Comparison of ENCODE assay signal across 8 mouse cellular contexts in genomic region chr14:54260196-54260595, GRCm38 (mm10). TPM values are rescaled to one million over a fixed set of nuclear protein-coding genes. Genes with fewer than 3 reads are reported as not detected.
A peak's percentile ranks its signal among the peaks of the same experiment; 100 is the strongest.
DNase-seq lines count a peak whose midpoint lies in the region; ATAC-seq lines count a peak whose summit lies in the region.

No protein-coding gene starts in this region.

- H3K4me3 ChIP-seq in heart, embryonic 11.5 days (ENCODE audit: low read depth, low read length): peak overlapping the region; percentile 76; the same call in 1 of the 2 replicates
- peak overlapping the region; percentile 59 for H3K4me3 ChIP-seq in heart, embryonic 15.5 days

- H3K9me3 ChIP-seq in heart, embryonic 11.5 days (replicated peaks; ENCODE audit: control insufficient read depth, low read length): no peaks in the 10 kb centered on the region
- no peaks in the 10 kb centered on the region for H3K9me3 ChIP-seq in heart, embryonic 15.5 days (replicated peaks)

- peak overlapping the region; percentile 87 for H3K4me2 ChIP-seq in heart, embryonic 11.5 days
- H3K4me2 ChIP-seq in heart, embryonic 15.5 days: peak overlapping the region; percentile 77

- intact Hi-C loops in heart, postnatal 25 days (cut with DNase I): no loop called here

- H3K27me3 ChIP-seq in heart, embryonic 11.5 days (ENCODE audit: control insufficient read depth, insufficient read depth, low read length): no peaks in the 10 kb centered on the region
- H3K27me3 ChIP-seq in heart, embryonic 15.5 days: no peaks in the 10 kb centered on the region

- H3K4me1 ChIP-seq in heart, embryonic 11.5 days (ENCODE audit: control insufficient read depth, insufficient read depth, low read length): peaks cover 23% of the 10 kb centered on the region
- H3K4me1 ChIP-seq in heart, embryonic 15.5 days (replicated peaks): peaks cover 33% of the 10 kb centered on the region

- no peak overlapping the region for H3K27ac ChIP-seq in heart, embryonic 11.5 days (ENCODE audit: low read depth, low read length)
- H3K27ac ChIP-seq in heart, embryonic 15.5 days: peak overlapping the region; percentile 79; the same call in 1 of the 2 replicates

- WGBS in heart, embryonic 11.5 days (ENCODE audit: insufficient replicate concordance): 63% methylated on average over 2 of the region's 2 CpGs
- 74% methylated on average over 2 of the region's 2 CpGs for WGBS in heart, embryonic 15.5 days

- 0 out of 2 replicates have a peak overlapping the region, but pooled peaks have one; percentile 82 for H3K9ac ChIP-seq in heart, embryonic 11.5 days (ENCODE audit: low read depth, low read length)
- peak overlapping the region; percentile 61; the same call in 1 of the 2 replicates for H3K9ac ChIP-seq in heart, embryonic 15.5 days

- no peak for DNase-seq in heart, postnatal 25 days (ENCODE audit: low spot score)
- peak; percentile 71 for DNase-seq in NIH3T3 (ENCODE audit: low read depth)
- DNase-seq in thymus, postnatal 25 days: no peak
- no peak for DNase-seq in spleen, adult 12 weeks (ENCODE audit: low spot score)
- no peak for DNase-seq in cerebellum, adult 11-12 months

- peaks cover 6% of the 10 kb centered on the region for H3K36me3 ChIP-seq in heart, embryonic 11.5 days (ENCODE audit: control insufficient read depth, insufficient read depth, low read length)
- H3K36me3 ChIP-seq in heart, embryonic 15.5 days: peaks cover 21% of the 10 kb centered on the region

- no peak for ATAC-seq in heart, embryonic 11.5 days (replicated peaks; ENCODE audit: insufficient number of reproducible peaks, low FRiP score, low TSS enrichment)
- ATAC-seq in heart, embryonic 15.5 days (replicated peaks; ENCODE audit: insufficient number of reproducible peaks, insufficient read depth, low FRiP score, low read depth): no peak
- 0 out of 2 replicates have a peak, but pooled peaks have one; percentile 20 for ATAC-seq in megakaryocyte, adult 5-6 weeks (ENCODE audit: poor library complexity, severe bottlenecking)

RNA-seq across cellular contexts. Expression of gene Abhd4, which starts 6.2 kb away (rescaled TPM):
- 97.3 and 99.3 TPM in 2 replicates for polyA plus RNA-seq in heart, embryonic 11.5 days (2014; fragmentation: Nextera tagmentation; extraction: Ambion mirVana)
- 10 to 100 TPM; 44.6 to 44.8 TPM for total RNA-seq in heart, postnatal 25 days (2021)
- polyA plus RNA-seq in heart, embryonic 15.5 days (2015; fragmentation: Nextera tagmentation; extraction: Ambion mirVana): 96.0 and 106 TPM in 2 replicates
- total RNA-seq in megakaryocyte, adult 5-6 weeks (2015): 11.0 and 13.9 TPM in 2 replicates
- 10.0 and 16.5 TPM in 2 replicates for total RNA-seq in megakaryocyte, adult 5-6 weeks (2017)

RNA-seq across cellular contexts. Expression of gene Dad1, which starts 6.3 kb away (rescaled TPM):
- 369 and 395 TPM in 2 replicates for polyA plus RNA-seq in heart, embryonic 11.5 days (2014; fragmentation: Nextera tagmentation; extraction: Ambion mirVana)
- total RNA-seq in heart, postnatal 25 days (2021): 100 to 1,000 TPM; 103 to 112 TPM
- 355 and 362 TPM in 2 replicates for polyA plus RNA-seq in heart, embryonic 15.5 days (2015; fragmentation: Nextera tagmentation; extraction: Ambion mirVana)
- 136 and 154 TPM in 2 replicates for total RNA-seq in megakaryocyte, adult 5-6 weeks (2015)
- total RNA-seq in megakaryocyte, adult 5-6 weeks (2017): 84.1 and 86.7 TPM in 2 replicates

RNA-seq across cellular contexts. Expression of gene Olfr49, which starts 24.5 kb away (rescaled TPM):
- not detected in 2 replicates for polyA plus RNA-seq in heart, embryonic 11.5 days (2014; fragmentation: Nextera tagmentation; extraction: Ambion mirVana)
- not detected for total RNA-seq in heart, postnatal 25 days (2021)
- polyA plus RNA-seq in heart, embryonic 15.5 days (2015; fragmentation: Nextera tagmentation; extraction: Ambion mirVana): 0.03 TPM in 1 of 2 replicates, not detected in the other
- total RNA-seq in megakaryocyte, adult 5-6 weeks (2015): not detected in 2 replicates
- 0.11 TPM in 1 of 2 replicates, not detected in the other for total RNA-seq in megakaryocyte, adult 5-6 weeks (2017)
